Mouse (Mus musculus) R1 (cell line): ENCODE data around the gene Mbtd1.
A peak's percentile ranks its signal among the peaks of the same experiment; 100 is the strongest.

ENCODE experiments used
- DNase-seq: peaks from one replicate; pipeline ENCODE4 v3.0.0-alpha.2; 2018; ENCODE audit warnings: low read depth, low spot score

The Mbtd1 gene

DNA sequence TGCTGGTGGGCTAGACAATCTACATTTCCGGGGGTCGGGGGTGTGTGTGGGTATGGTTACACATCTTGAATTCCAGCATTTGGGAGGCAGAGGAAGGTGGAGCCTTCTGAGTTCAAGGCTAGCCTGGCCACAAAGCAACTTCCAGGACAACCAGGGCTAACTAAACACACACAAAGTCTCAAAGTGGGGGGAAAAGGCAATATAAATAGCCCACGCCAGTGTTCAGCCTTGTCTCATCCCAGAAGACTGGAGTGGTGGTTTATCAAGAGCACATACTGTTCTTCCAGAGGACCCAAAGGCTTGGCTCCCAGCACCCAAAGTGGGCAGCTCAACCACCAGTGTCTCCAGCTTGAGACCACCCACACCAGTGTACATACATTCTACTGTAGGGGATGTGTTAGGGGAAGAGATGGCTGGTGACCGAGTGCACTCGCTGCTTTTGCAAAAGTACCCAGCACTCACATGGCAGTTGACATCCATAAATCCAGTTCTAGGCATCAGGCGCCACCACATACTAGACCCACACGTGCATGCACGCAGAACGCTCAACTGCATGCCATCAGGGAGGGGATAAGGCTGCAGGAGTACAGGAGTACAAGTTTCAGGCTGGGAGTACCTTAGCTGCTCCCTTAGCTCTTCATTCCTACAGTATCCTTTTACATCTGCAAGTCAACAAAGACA, 63.4 kb downstream of the Mbtd1 start:
- no peak for DNase-seq

DNA sequence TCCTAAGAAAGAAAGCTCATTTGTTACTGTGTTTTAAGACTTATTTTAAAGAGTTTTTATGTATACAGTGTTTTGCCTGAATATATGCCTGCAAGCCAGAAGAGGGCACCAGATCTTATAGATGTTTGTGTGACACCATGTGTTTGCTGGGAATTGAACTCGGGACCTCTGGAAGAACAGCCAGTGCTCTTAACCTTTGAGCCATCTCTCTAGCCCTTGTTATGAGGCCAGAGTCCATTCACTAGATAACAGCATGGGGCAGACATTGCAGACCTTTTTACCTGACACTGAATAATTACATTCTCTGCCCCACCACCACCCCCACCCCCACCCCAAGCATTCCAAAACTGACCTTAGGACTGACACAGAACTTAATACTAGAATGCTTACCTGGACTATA, 64.4 kb downstream of the Mbtd1 start:
- no peak for DNase-seq

DNA sequence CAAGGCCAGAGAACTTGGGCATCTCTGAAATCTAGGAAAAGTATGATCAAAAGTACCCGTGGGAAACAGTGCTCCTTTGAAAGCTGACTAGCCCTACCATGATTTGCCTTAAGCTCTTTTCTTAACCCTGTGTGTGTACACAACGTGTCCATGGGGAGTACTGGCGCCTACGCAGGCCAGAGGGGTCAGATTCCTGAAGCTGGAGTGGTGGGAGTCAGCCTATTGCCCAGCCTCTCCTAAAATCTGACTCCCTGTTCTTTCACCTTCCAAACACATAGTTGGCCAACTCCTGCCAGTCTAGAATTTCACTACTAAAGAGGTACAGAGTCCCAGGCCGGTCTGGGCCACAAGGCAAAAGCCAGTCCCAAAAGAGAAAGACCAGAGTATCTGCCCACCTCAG, 66.7 kb downstream of the Mbtd1 start:
- DNase-seq: no peak

DNA sequence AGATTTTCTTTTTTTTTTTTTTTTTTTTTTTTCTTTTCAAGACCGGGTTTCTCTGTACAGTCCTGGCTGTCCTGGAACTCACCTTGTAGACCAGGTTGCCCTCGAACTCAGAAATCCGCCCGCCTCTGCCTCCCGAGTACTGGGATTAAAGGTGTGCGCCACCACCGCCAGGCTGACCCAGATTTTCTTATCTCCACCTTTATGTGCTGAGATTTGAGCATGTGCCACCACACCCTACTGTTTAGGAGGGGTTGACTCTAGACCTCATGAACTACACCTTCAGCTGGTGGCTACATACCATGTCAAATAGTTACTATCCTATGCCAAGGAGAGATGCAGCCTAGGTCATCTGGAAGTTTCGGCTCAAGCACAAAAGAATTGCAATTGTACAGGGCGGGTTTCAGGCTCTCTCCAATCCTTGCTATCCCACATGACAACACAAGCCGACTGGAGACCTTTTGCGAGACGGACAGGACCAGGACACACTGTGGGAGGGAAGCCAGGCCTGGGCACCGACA, 69.1 kb downstream of the Mbtd1 start:
- peak; percentile 50 for DNase-seq

DNA sequence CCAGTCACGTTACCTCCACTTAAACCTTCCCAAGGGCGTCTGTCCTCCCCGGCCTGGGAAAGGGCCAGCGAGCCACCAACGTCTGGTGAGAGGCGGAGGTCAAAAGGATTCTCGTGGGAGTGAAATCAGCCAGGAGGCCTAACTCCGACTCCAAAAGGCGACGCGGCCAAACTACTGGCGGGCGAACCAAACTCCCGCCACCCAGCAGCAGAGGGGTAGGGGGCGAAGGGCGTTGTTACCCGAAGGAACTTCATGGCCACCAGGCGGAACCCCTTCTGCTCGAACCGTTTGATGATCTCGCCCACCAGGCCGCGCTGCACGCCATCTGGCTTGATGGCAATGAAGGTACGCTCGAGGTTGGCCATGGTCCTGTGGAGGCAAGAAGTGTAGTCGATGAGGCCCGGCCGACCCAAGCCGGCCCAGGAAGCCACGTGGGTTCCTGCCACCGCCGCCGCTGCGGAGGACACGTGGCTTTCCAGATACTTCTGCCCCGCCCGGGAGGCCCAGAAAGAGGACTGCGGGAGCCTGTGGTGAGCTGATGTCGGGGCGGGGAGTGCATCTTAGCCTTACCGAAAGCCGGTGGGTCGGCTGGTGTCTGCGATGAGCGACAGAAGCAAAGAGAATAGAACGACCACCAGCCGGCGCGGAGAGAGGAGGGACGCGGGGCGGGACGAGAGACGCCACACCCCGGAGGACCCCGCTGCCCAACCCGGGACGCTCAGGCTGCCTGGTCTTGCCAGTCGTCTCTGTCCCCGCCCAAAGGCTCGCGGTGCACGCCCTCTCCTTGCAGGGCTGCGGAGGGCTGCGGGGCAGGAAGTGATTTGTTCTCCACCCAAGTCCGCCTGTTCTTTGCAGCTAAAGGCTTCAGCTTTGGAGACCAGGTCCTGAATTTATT, 69.9 kb downstream of the Mbtd1 start:
- peak; percentile 96 for DNase-seq

DNA sequence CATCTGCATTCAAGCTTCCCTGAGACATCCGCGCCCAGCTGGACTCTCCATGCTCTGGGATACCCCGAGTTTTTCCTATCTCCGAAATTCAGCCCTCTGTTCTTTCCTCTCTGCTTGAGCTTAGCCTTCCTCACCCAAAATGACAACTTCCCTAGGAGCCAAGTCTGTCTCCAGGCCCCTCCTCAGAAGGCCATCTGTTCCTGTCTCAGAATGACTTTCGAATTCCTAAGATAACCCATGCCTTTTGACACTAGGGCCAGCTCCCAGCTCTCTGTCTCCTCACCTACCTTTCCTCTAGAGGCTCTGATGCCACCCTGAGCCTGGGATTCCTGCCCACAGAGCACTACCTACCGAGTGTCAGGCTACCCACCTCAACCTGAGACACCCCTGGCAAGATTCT, 70.5 kb downstream of the Mbtd1 start, which contains the start of gene Nme2:
TSS of gene Nme2 (minus strand) at position 101 of the 400 bp plus-strand sequence.
- no peak for DNase-seq

DNA sequence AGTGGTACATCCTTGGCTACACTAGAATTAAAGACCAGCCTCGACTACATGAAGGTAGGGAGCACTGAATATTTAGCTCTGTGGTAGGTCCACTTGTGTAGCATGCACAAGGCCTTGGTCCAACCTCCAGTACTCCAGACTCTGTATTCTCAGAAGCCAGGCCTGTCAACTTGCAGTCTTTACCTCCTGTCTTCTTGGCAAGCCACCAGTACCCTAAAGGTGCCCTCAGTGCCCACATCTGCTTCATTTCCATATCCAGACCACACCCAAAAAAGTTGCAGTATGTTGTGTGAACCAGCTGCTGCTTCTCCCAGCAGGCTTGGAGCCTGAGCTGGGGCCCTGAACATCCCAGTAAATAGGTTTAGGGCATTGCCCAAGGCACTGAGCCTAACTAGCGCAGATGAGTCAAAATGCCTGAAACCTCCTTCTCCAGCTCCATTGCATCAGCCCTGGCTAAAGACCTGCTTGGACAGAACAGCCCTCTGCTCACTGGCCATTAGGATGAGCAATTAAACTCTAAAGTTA, 71.4 kb downstream of the Mbtd1 start:
- no peak for DNase-seq

DNA sequence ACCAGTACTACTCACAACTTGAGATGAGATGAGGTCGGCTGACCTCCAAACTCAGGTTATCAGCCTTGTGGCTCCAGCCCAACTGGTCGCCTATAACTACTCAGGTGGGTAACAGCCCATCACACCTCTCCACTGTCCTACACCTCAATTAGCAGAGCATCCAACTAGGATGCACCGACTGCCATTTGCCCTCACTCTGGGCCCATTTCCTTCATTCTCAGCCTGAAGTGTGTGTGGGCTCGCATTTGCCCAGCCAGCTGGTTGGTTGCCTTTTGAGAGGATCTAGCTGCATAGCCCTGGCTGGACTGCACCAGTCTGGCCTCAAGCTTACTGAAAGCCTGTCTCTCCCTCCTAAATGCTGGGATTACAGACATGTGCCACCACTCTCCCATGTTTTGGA, 72.1 kb downstream of the Mbtd1 start:
- DNase-seq: no peak

DNA sequence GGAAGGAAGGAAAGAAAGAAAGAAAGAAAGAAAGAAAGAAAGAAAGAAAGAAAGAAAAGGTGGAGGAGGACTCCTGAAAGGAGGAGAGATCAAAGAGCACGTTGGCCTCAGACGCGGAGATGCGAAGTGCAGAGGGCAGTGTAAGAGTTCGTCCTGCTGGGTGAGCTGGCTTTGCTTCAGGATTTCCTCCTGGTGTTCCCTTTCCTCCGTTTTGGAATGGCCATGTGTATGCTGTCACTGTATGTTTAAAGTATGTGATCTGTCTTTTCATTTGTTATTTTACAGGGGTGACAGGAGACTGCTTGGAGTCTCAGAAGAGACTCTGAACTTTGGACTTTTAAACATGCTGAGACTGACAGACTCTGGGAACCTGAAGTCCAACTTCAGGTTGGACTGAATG, 75.8 kb downstream of the Mbtd1 start:
- DNase-seq: no peak

DNA sequence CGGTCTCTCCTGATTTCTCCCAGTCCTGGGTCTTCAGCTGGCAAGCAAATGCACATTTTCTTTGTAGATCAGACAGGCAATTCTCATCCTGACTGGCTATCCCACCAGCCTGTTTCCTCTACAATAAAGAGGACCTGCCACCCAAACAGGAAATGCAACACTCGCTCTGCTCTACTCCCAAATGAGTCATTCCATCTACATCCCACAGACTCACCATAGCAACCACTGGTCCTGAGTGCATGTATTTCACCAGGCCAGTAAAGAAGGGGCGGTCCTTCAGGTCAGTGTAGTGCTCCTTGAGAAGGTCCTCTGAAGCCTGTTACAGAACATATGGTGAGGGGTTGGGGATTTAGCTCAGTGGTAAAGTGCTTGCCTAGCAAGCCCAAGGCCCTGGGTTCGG, 77.4 kb downstream of the Mbtd1 start:
- DNase-seq: no peak

DNA sequence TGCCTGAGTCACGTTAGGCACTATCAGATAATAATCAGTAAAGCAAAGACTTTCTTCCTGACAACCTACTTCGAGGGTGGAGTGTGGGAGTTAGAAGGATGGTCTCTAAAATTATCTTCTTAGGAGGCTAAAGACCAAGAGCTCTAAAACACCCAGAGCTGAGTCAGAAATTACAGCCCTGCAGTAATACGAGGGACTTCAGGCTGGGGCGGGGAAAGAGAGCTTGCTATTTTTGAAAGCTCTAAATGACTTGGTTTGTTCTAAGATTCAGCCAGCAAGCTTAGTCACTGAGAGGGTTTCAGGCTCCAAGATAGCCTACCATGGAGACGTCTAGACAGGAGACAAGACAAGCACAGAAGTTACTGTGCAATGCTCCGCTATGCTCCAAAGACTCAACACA, 79.7 kb downstream of the Mbtd1 start:
- DNase-seq: no peak

DNA sequence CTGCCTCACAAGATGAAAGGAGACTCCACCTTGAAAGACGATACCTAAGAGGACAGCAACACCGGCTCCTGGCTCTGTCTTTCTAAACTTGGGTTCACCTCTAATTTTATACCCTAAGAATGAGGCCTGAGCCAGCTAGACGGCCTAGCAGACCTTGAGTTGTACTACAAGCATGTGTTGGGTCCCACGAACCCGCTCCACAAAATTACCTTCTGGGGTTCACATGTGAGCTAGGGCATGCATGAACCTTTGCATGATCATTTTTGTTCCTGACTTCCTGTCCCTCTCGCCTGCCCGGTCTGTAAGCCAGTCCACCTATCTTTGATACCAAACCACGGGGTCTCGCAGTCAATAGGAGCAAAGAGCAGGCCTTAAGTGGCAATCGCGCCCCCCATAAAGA, 81.7 kb downstream of the Mbtd1 start:
- DNase-seq: peak; percentile 43

DNA sequence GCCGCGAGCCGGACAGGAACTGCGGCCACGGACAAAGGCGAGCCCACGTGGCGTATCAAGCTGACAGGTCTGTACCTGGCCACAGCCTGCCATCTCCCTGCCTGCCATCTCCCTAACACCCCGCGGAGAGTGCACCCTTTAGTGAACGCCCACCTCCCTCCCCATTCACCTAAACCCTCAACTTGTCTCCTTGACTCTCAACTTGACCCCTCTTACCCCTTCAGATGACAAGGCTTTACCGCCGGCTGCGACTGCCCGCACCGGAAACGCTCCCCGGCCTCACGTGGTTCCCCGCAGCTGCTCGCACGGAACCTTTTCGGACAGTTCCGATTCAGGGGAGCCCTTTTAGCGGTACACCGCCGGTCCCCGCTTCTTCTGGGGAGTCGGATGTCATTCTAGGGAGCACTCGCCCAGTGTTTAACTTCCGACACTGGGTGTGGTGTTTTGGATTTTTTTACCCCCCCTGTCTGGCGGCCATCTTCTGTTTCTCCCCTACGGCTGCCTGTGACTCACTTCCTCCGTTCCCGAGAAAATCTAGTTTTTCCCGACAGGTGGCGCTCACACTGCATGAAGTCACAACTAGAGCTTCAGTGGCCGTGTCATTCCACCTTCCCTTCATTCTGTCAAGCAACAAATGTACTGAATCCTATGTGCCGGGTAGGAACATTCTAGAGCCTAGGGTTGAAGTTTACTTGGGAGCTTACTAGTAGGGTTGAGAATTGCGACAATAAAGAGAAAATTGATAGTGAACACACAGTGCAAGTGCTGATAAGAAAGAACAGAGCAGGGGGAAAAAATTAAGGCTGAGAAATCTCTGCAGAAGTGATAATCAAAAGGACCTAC, 82.6 kb downstream of the Mbtd1 start, which contains the start of the genes Gm20390 and Nme1:
TSS of gene Gm20390 (minus strand) at position 289 of the 843 bp plus-strand sequence.
TSS of gene Nme1 (minus strand) at position 517 of the 843 bp plus-strand sequence.
- peak; percentile 98 for DNase-seq

DNA sequence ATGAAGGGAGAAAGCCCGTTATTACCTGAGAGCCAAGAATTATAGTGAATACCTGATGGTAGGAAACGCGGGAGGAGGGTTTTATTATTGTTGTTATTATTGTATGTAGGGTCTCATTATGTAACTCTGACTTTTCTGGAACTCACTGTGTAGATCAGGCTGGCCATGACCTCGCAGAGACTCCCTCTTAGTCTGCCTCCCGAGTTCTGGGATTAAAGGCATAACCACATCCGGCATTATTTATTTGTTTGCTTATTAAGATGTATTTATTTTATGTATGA, 83.1 kb downstream of the Mbtd1 start:
- no peak for DNase-seq

DNA sequence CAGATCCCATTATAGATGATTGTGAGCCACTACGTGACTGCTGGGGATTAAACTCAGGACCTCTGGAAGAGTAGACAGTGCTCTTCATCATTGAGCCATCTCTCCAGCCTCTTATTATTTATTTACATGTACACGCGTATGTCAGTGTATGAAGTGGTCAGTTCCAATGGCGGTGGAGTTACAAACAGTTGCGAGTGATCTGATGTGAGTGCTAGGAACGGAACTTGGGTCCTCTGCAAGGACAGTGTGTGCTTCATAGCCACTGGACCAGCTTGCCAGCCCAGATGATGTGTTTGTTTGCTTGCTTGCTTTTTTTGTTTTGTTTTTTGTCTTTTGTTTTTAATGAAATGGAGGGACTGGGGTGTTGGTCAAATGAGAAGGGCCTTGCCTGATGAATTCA, 83.5 kb downstream of the Mbtd1 start:
- no peak for DNase-seq

DNA sequence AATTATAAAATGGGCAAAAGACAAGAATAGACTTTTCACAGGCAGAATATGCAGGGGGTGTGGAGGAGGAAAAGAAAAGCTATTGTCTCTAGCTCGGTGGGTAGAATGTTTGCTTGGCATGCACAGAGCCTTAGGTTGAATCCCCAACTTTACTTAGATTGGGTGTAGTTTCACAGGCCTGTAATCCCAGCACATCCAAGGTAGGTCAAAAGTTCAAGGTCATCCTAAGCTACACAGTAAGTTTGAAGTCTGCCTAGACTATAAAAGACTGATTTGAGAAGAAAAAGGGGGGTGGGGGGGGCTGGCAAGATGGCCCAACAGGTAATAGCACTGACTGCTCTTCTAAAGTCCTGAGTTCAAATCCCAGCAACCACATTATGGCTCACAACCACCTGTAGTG, 84.1 kb downstream of the Mbtd1 start:
- peak; percentile 69 for DNase-seq

DNA sequence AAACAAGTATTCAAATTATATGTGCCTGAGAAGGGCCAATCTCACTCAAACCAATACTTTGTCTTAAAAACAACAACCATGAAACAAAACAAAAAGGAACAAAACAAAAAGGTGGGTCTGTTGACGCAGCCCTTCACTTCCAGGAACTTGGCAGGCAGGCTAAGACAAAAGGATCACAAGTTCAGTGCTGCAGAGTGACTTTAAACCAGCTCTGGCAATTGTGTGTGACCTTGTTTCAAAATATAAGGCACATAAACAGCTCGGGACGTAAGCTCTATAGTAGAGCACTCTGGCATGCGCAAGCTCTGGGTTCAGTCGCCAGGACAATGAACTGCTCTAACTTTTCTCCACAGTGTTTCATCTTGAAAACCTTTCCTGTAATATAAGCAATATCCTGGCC, 87.3 kb downstream of the Mbtd1 start:
- DNase-seq: peak; percentile 85

DNA sequence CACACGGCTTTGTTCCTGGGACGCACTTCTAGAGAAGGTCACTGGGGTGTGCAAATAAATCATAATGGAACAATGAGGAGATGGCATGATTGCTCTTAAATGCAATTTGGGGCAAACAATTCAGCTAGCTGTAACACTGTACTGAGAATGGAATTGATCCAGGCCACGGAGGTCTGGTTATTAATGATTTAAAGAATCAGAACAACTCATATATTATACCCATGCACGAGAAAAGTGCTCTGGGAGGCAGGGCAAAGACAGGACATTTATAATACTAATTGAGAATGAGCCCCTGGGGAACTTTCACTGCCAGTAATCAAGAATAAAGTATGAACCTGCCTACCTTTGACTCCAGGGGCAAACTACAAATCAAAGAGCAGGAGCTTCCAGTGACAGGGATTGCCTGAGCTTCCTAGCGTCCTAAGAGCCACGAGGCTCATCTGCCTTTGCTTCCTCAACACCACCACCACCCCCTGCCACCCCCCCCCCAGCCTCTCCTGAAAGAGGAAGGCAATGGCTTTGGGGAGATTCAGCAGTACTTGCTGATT, 93.9 kb downstream of the Mbtd1 start:
- DNase-seq: no peak

DNA sequence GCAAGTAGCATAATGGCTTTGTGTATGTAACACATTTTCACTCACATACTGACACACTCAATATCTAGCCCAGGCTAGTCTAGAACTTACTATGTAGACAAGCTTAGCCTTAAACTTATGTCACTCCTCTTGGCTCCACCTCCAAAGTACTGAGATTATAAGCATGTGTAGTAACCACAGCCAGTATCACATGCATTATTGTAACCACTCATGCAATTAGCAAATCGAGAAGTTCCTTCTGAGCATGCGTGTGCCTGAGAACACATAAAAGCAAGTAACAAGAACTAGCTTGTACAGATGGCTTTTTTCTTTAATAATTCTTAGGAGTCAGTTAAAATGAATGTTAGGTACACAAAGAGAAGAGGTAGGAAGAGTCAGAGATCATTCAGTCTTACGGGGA, 99.0 kb downstream of the Mbtd1 start:
- no peak for DNase-seq

DNA sequence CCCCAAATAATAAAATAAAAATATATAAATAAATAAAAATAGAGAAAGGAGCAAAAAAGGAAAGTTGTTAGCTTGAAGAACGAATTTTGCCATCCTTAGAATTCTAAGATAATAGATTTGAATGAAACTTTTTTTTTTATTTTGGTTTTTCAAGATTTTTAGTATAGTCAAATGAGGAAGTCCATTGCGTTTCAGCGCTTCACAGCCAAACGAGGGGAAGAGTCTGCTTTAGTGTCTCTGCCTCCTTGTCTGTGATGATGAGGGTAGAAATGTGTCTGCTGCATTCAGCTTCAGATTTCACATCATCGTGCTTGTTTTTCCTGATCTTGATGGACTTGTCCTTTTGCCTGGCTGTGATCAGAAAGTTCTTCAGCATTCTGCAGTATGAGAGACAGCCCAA, 99.6 kb downstream of the Mbtd1 start:
- no peak for DNase-seq

DNA sequence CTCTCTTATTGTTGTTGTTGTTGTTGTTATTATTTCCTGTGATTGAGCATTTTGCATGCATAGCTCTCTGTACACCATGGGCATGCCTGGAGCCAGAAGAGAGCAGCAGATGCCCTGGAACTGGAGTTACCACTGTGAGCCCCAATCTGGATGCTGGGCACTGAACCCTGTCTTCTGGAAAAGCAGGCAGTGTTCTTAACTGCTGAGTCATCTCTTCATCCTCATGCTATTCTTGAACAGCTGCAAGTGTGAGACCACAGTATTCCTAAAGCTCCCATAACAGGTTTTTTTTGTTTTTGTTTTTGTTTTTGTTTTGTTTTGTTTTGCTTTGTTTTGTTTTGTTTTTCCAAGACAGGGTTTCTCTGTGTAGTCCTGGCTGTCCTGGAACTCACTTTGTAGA, 100.6 kb downstream of the Mbtd1 start:
- DNase-seq: no peak
